In genomic region chr5:137455866-137456591, GRCm38 (mm10) we compare ENCODE assay signal across 11 mouse cellular contexts. TPM values are rescaled to one million over a fixed set of nuclear protein-coding genes. Genes with fewer than 3 reads are reported as not detected.
DNase-seq lines count a peak whose midpoint lies in the region; ATAC-seq lines count a peak whose summit lies in the region.
"Had no signal": no experiment of that assay in that cellular context is flagged by ENCODE, and none has a peak within 500 bp of the region (broad histone marks: within the 10 kb centered on the region; RNA-seq: fewer than 3 reads in every experiment).

No protein-coding gene starts in this region.

- H3K36me3 ChIP-seq in intestine, embryonic 16.5 days (ENCODE audit: control insufficient read depth, insufficient read depth, low read length): no peaks in the 10 kb centered on the region
- no peaks in the 10 kb centered on the region for H3K36me3 ChIP-seq in lung, embryonic 16.5 days (ENCODE audit: control insufficient read depth, insufficient read depth, low read length)
- H3K36me3 ChIP-seq: limb, embryonic 12.5 days had no signal

- H3K4me3 ChIP-seq in intestine, embryonic 16.5 days (ENCODE audit: low read length): no peak overlapping the region
- H3K4me3 ChIP-seq in lung, embryonic 16.5 days (ENCODE audit: low read length): no peak overlapping the region
- H3K4me3 ChIP-seq: erythroblast, embryonic 14.5 days; limb, embryonic 12.5 days had no signal

- 37% methylated on average over 7 of the region's 7 CpGs for WGBS in intestine, embryonic 16.5 days
- 19% methylated on average over 7 of the region's 7 CpGs for WGBS in large intestine, adult 2 months
- WGBS in lung, embryonic 16.5 days: 48% methylated on average over 7 of the region's 7 CpGs

- no peak overlapping the region for H3K4me2 ChIP-seq in intestine, embryonic 16.5 days (ENCODE audit: low read depth, low read length)
- no peak overlapping the region for H3K4me2 ChIP-seq in lung, embryonic 16.5 days (ENCODE audit: low read depth, low read length)
- H3K4me2 ChIP-seq: limb, embryonic 12.5 days had no signal

- peak; percentile 99 for ATAC-seq in intestine, embryonic 16.5 days
- peak; percentile 94 for ATAC-seq in lung, embryonic 16.5 days (ENCODE audit: low read depth)
- ATAC-seq in activated CD4-positive, CD25-positive, alpha-beta regulatory T cell, adult 4 months: no peak
- ATAC-seq: inflammation-experienced regulatory T-cells, adult 6 months had no signal

- 0 out of 2 replicates have a peak, but pooled peaks cover 5% of the 10 kb centered on the region for H3K4me1 ChIP-seq in intestine, embryonic 16.5 days (ENCODE audit: control insufficient read depth, insufficient read depth, low read length)
- peaks cover 5% of the 10 kb centered on the region for H3K4me1 ChIP-seq in lung, embryonic 16.5 days (replicated peaks; ENCODE audit: control insufficient read depth, insufficient read depth, low read length)
- H3K4me1 ChIP-seq: limb, embryonic 12.5 days had no signal

- DNase-seq in 3134 (ENCODE audit: extremely low read depth, insufficient read length, low spot score): peak; percentile 62
- DNase-seq in large intestine, adult 2 months (ENCODE audit: low read depth, low spot score): peak; percentile 89
- DNase-seq in left cerebral cortex, postnatal 10 days (ENCODE audit: extremely low spot score in 1 of 2, low spot score in 2 of 2): no peak
- DNase-seq in c-Kit-positive CD71-positive TER-119-positive erythroid progenitor cells, embryonic 14.5 days (ENCODE audit: low spot score): no peak
- no peak for DNase-seq in layer of hippocampus, adult 18-20 months (ENCODE audit: low spot score in 2 of 2)

- H3K27me3 ChIP-seq in intestine, embryonic 16.5 days (replicated peaks; ENCODE audit: control insufficient read depth, insufficient read depth, low read length): no peaks in the 10 kb centered on the region
- no peaks in the 10 kb centered on the region for H3K27me3 ChIP-seq in lung, embryonic 16.5 days (ENCODE audit: control insufficient read depth, insufficient read depth, low read depth, low read length)

- H3K9ac ChIP-seq in intestine, embryonic 16.5 days (ENCODE audit: low read depth, low read length): no peak overlapping the region
- 0 out of 2 replicates have a peak overlapping the region, but pooled peaks have one; percentile 4 for H3K9ac ChIP-seq in lung, embryonic 16.5 days (ENCODE audit: low read length)
- H3K9ac ChIP-seq: limb, embryonic 12.5 days had no signal

- no peaks in the 10 kb centered on the region for H3K9me3 ChIP-seq in intestine, embryonic 16.5 days (ENCODE audit: control insufficient read depth, low read length)
- H3K9me3 ChIP-seq in lung, embryonic 16.5 days (ENCODE audit: control insufficient read depth, low read length): no peaks in the 10 kb centered on the region
- H3K9me3 ChIP-seq: limb, embryonic 12.5 days had no signal

- peak overlapping the region; percentile 29 for H3K27ac ChIP-seq in intestine, embryonic 16.5 days (ENCODE audit: low read length)
- peak overlapping the region; percentile 86 for H3K27ac ChIP-seq in lung, embryonic 16.5 days (ENCODE audit: low read length)
- H3K27ac ChIP-seq: limb, embryonic 12.5 days had no signal

- intact Hi-C loops in left cerebral cortex, postnatal 10 days (cut with DNase I): no loop called here

RNA-seq across cellular contexts. Expression of gene Zan, which starts 20.8 kb away (rescaled TPM):
- 0.89 and 0.92 TPM in 2 replicates for polyA plus RNA-seq in intestine, embryonic 16.5 days (2015; fragmentation: Nextera tagmentation; extraction: Ambion mirVana)
- 1.4 and 2.8 TPM in 2 replicates for polyA plus RNA-seq in large intestine, adult 2 months (2012; rRNA removed)
- polyA plus RNA-seq in lung, embryonic 16.5 days (2015; fragmentation: Nextera tagmentation; extraction: Ambion mirVana): 0.53 and 0.62 TPM in 2 replicates
- under 1 TPM; 0.11 to 0.21 TPM for polyA plus RNA-seq in activated CD4-positive, CD25-positive, alpha-beta regulatory T cell, adult 4 months (2017; shearing (Covaris generic))
- under 1 TPM; 0.47 to 0.69 TPM for total RNA-seq in left cerebral cortex, postnatal 10 days (2021)
- total RNA-seq in layer of hippocampus, adult 18-20 months (2021): under 1 TPM; 0.15 to 0.33 TPM
- polyA plus RNA-seq: erythroblast, embryonic 14.5 days had no signal

RNA-seq across cellular contexts. Expression of gene Pop7, which starts 46.3 kb away (rescaled TPM):
- 58.6 and 62.1 TPM in 2 replicates for polyA plus RNA-seq in intestine, embryonic 16.5 days (2015; fragmentation: Nextera tagmentation; extraction: Ambion mirVana)
- 46.9 and 57.9 TPM in 2 replicates for polyA plus RNA-seq in large intestine, adult 2 months (2012; rRNA removed)
- 50.4 and 54.4 TPM in 2 replicates for polyA plus RNA-seq in lung, embryonic 16.5 days (2015; fragmentation: Nextera tagmentation; extraction: Ambion mirVana)
- 10 to 100 TPM; 60.7 to 66.2 TPM for polyA plus RNA-seq in activated CD4-positive, CD25-positive, alpha-beta regulatory T cell, adult 4 months (2017; shearing (Covaris generic))
- 10 to 100 TPM; 36.5 to 36.8 TPM for total RNA-seq in left cerebral cortex, postnatal 10 days (2021)
- total RNA-seq in layer of hippocampus, adult 18-20 months (2021): 10 to 100 TPM; 33.2 to 34.6 TPM

Comparison
In these comparisons a context has a peak if more than half of its experiments do, and no peak if none do; other contexts are left out.
1. DNase-seq: peak in 3134 (single experiment) and large intestine, adult 2 months (single experiment); none in left cerebral cortex, postnatal 10 days (0 of 2), c-Kit-positive CD71-positive TER-119-positive erythroid progenitor cells, embryonic 14.5 days (single experiment) and layer of hippocampus, adult 18-20 months (0 of 2).